Mouse (Mus musculus): ENCODE measurements around the gene Nup210.
"Not testable (repeated sequence)": the region's sequence is repeated elsewhere in the genome, so short reads cannot be mapped to it uniquely, and the experiment has no call there.

Gene Nup210

DNA sequence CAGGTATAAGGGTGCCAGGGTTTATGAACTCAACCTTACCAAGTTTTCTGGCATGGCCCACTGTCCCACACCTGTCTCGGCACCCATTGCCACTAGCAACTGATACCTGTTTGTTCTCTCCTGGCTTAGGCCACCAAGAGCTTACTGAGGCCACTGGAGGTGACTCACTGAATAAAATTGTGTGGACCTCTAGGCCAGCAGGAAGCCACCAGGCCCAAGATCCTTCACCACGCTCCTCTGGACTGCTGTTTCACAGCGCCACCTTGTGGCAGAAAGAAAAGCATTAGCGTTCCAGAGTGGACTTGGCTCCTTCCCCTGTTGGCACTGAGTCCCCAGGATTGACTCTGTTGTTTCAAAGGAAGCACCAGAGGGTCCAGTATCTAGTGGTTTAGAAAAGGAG, 23.2 kb upstream of the Nup210 start:
- peak; percentile 30 to 63 for DNase-seq (ENCODE audit: low spot score in 2 of 2)

DNA sequence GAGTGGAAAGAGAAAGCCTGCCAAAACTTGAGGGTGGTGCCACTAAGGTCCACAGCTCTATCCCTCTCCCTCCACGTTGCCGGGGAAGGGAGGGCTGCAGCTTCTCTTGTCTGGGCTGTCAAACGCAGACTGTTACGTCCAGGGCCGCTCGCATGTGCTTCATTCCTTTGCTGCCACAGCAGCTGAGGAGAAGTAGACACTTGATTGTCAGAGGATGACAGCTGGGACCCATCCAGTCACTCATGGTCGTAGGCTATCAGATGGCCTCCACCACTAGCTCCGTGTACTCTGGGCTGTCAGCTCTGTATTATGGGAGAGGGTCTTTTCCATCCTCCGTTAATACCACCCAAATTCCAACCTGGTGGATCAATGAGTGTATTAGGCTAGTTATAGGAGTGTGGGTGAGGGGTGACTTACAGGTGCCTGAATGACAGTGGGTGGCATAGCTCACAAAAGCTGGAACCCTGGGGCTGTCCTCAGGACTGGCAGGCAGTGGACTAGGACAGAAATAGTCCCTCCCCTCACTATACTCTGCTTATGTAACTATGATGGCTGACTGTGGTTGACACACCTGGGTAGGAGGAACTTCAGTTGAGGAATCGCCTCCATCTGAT, 20.8 kb upstream of the Nup210 start:
- no peak for DNase-seq (ENCODE audit: low spot score in 2 of 2)

DNA sequence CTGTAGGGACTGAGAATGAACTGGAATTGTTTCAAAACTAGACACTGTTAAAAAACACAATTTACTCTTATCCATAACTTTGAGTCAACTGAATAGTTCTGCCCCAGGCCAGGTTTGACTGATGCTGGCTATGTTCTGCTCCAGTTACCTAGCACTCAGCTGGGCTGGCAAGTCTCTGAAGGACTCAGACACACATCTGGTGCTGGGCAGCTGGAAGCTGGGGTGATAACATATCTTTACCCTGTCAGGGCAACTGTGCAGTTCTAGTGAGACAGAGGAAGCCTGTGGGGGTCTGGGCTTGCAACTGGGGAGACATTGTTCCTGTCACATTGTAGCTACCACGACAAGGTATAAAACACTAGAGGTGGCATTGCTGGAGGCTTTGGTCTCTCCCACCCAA, 14.2 kb upstream of the Nup210 start:
- no peak for DNase-seq (ENCODE audit: low spot score in 2 of 2)

DNA sequence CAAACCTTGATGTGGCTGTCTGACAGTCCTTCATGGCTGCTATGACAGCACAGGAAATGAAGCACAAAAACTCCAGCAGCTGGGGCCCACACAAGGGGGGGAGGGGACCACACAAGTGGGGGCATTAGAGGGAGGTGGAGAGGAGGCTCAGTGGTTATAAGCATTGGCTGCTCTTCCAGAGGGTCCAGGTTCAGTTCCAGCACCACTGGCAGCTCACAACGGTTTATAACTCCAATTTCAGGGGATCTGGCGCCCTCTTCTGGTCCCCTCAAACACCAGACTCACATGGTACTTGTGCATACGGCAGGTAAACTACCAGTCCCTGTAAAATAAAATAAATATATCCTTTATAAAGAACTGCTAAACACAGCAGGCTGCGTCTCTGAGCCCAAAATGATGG, 12.4 kb upstream of the Nup210 start:
- DNase-seq (ENCODE audit: low spot score in 2 of 2) = no peak

DNA sequence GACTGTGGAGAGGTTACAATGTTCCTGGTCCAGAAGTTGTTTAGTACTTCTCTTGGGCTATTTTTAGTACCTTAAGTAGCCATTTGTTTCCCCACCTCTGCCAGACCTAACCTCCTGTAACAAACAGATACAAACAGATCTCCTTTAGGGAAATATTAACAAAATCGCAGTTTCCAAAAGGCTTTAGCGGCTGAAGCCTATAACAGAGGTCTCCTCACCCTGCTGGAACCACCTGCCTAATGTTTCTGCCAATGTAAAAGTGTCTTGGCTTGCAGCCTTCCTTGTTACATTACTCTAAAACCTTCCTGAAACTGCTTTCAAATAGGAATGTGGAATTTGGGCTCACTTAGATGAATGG, 8.6 kb upstream of the Nup210 start:
- no peak for DNase-seq (ENCODE audit: low spot score in 2 of 2)

DNA sequence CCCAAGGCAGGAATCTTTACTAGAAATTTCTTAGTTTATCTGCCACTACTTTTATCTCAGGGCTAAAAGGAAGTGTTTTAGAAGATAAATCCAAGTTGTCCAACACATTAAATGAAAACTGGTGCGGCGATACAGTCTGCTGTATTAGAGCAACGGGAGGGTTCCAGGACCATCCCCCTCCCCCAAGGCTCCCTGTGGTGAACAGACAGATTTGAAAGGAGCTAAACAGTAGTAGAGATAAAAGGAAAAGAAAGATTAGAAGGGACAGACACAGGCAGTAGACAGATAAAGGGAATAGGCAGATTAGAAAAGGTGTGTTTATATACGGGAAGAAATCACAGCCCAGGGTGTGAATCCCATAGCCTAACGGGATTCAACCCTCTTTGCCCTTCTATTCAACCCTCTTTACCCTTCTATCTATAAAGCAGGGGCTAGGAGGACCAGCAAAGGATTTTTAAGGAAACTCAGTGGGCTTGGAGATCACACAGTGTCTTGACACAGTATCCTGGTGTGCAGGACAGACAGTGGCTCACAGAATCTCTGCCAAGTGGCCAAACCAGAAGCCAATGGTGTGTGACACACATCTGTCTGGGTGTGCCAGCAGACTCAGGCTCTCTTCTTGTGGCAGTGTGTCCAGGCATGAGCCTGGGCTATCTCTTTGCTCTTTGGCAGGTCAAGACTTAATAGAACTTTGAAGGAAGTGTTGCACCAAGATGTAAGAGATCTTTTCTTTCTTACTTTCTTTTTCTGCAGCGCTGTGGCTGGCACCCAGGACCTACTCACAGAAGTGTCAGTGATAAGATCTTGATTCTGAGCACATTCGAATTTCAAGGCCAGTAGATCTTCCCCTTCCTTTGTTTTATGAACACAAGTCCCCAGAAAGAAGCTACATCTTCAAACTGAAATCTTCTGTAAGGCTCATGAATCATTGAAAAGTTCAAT, 7.9 kb upstream of the Nup210 start:
- DNase-seq (ENCODE audit: low spot score in 2 of 2) = no peak

DNA sequence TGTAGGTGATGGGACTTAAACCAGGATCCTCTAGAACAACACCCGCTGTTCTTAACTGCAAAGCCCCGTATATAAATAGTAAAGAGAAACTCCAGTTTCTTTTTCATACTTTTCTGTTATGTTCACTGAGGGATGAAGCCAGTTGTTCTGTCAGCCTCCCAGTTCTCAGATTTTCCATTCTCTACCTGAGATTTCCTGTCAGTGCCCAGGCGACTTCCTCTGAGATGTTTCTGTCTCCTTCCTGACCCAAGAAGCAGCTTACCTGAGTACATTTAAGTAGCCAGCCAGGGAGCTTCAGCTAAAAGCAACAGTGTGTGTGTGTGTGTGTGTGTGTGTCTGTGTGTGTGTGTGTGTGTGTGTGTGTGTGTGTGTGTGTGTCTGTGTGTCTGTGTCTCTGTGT, 6.8 kb upstream of the Nup210 start:
- DNase-seq (ENCODE audit: low spot score in 2 of 2) = no peak

DNA sequence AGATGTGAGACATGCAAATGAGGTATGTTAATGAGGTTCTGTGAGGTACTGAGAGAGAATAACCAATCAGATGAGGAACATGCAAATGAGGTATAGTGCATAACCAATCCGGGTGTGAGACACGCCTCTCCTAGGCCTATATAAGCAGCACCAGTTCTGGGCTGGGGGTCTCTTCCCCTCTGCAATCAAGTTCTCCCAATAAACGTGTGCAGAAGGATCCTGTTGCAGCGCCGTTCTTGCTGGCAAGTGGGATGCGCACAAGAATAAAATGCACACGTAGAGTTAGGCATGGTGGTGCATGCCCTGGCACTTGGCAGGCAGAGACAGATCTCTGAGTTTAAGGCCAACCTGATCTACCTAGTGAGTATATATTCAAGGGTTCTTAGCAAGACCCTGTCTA, 4.5 kb upstream of the Nup210 start:
- not testable (repeated sequence) for DNase-seq (ENCODE audit: low spot score in 2 of 2)

DNA sequence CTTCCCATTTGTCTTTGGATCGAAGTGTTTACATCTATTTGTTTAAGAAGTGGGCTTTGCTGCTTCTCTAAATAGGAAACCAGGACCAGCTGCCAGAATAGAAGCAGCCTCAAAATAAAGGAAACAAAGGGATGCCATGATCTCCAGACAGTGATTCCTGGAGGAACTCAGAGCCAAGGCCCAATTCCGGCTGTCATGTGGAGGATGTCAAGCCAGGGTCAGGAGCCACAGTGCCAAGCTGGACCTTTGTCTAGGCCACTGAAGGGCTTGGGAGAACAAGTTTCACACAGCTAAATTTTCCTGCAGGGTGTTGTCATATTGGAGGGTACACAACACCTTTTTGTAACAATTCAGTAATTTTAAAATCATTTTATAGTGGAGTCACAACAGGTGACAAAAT, 3.6 kb upstream of the Nup210 start:
- DNase-seq (ENCODE audit: low spot score in 2 of 2) = no peak

DNA sequence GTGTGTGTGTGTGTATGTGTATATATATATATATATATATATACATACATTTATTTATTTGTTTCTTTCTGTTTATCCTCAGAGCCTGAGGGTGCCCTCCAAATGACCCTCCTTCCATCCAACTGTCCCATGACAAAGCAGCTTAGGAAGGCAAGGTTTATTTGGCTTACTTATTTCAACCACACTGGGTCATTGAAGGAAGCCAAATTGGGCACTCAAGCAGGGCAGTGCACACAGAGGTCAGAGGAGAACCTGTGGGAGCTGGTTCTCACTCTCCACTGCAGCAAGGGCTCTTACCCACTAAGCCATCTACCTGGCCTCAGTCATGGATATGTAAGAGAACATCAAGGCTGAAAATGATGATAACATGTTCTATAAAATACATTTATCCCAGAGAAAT, 1.9 kb upstream of the Nup210 start:
- no peak for DNase-seq (ENCODE audit: low spot score in 2 of 2)

DNA sequence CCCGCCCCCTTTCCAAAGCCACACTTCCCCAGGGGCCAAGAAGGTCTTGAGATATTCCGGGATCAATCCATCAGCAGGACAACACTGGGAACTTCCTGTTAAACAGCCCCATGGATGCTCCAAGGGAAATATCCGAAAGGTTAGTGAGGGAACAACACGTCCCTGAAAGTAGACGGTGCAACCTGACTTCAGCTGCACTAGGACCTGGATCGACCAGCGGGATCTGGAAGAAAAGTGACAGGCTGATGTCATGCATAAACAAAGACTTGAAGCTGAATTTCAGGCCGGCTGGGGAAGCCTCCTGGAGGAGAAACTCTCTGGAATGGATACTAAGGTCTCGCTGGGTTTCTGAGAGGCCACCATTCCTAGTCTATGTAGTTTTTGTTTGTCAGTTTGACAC, 520 bp upstream of the Nup210 start:
- peak in 1 of 2 experiments; percentile 3 for DNase-seq (ENCODE audit: low spot score in 2 of 2)

DNA sequence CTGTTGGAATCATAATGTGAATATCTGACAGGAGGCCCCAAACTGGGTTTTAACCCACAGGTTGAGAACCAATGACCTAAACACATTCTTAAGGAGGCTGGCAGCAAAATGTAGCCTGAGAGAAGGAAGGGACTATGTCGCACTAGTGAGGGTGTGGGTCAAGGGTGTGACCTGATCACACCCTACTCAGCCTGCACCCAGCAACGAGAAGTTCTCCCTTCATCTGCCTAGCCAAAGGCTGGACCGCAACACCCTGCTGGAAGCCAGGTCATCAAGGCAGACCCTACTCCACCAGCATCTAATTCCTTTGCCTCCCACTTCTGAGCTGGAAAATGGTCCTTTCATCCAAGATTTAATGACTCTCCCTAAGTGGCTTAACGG, 776 bp downstream of the Nup210 start:
- DNase-seq (ENCODE audit: low spot score in 2 of 2) = no peak

DNA sequence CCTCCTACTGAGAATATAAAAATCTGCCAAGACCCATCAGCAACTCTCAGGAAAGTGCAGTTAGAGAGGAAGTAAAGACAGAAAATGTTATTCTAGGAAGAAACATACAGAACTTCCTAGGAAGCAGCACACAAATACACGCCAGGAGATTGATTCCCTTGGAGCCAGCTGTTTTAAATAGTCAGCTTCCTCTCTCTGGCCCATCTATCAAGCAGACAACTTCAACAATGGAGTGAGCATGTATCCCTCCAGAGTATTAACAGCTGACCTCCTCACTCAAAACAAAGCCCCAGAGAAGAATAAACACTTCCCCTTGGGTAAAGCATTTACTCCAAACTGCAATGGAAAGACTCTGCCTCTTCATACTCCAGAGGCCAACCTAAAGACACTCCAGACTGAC, 1.5 kb downstream of the Nup210 start:
- DNase-seq (ENCODE audit: low spot score in 2 of 2) = no peak

DNA sequence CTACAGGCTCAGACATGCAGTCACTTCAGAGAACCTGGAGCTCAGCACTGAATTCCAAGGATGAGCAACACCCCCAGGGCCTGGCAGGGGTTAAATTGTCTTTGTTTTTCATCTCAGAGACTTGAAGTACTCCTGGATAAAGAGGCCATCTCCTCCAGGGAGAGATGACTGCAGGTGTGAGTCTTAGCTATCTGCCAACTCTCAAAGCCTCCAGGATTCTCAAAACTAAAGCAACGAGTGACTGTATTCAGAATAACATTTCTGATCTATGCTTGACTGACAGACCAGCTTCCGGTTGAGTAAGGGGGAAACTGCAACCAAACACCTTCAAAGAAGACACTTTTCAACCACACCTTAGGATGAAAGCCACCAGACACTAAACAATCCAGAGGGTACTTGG, 1.9 kb downstream of the Nup210 start:
- DNase-seq (ENCODE audit: low spot score in 2 of 2) = no peak

DNA sequence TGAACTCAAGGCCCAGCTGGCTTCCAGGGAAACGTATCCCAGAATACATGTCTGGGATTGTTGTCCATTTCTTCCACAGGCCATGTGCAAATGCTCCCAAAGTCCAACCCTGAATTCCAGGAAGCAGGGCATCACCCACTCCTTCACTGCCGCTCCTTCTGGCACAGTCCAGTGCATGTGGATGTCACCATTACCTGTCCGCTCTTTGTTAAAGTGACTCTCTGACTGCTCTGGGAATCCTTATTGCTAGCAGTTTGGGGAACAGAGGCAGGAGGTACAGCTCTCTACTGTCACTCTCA, 4.7 kb downstream of the Nup210 start:
- no peak for DNase-seq (ENCODE audit: low spot score in 2 of 2)

DNA sequence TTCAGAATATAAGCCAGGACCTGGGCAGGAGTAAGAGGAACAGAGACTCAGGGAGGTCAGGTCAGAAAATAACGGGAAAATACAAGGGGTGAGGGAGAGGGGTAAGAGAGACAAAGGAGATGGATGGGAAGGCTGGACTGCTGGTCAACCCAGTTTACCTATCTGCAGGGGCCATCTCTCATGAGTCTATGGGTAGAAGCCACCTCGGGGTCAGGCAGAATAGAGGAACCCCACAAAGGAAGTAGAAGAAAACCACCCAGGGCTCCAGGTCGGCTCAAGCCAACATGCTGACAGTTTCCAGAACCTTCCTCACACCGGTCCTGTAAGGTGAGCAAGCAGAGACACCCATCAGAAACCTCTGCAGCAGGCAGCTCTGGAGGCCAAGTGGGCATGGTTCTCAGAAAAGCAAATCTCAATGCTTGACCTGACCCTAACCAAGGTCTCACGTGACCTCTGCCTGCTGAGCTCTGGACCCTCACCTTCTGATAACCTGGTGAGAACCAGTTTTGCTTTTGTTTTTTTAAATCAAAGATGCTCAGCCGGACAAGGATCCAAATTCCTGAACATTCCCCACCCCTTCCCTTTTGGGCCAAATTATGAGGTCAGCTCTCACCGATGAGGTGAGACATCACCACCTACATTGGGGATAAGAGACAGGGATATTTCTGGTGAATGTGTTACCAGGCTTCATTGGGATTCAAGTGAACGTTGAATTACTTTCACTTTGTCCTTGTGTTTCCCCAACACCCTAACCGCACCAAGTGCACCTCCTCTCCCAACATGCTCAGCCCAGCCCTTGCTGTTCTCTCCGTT, 5.3 kb downstream of the Nup210 start:
- DNase-seq (ENCODE audit: low spot score in 2 of 2) = no peak

DNA sequence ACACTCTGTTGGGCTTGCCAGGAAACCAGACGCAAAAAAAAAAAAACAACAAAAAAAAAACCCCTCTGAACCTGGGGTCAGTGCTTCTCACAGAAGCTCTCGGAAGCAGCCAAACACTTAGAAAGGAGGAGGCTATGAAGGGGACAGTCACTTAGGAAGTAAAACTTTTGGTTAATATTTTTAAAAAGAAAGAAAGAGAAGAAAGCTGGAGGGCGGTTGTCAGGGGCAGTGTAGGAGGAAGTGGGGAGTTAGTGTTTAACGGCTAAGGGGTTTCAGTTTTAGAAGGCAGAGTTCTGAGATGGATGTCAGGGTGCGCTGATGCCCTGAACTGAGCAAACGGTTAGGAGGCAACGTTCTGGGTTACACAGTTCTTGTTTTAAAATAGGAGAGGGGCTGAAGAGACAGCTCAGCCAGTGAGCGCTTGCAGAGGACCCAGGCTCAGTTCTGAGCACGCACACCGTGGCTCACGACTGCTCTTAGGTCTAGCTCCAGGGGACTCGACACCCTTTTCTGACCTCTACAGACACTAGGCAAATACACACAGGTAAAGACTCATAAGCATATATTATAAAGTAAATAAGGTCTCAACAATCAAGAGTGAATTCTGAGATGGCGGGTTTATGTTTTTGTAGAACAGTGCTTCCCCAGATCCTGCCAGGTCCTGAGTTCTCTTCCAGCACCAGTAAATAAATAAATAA, 6.2 kb downstream of the Nup210 start:
- DNase-seq (ENCODE audit: low spot score in 2 of 2) = no peak

DNA sequence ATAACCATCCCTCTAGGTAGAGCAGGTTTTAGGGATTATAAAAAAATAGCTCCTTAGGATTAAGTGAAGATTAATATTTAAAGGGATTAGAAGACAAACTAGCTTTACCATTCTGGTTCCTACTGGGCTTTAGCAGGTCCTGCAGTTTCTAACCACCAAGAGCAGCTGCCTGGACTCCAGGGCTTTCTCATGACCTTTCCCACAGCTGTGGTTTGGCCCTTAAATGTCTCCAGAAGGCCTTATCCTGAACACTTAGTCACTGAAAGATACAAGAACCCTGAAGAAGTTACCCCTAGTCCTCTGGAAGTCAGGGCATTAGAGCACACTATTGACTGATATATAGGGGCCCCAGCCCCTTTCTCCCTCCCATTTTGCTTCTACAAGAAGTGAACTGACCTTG, 7.1 kb downstream of the Nup210 start:
- DNase-seq (ENCODE audit: low spot score in 2 of 2) = no peak

DNA sequence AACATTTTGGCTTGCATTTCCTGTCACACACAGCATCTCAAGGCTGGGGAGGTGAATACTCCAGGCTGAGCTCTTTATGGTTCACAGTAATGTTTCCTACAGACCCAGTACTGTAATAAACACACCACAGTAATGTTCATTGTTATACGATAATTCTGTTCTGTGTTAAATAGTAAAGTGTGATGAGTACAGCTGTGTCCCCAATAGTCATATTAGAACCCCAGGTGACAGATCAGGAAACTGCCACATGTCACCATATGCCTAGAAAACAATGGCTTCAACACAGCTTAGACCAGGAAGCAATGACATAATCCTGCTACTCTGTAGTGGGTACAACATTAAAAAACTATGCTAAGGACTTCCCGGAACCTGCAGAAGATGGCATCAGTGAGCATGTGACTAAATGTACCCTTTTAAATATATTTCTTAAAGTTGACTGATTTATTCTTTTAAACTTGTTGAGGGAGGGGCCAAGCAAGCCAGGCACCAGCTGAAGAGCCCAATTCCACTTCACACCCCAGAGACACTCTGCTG, 7.6 kb downstream of the Nup210 start:
- DNase-seq (ENCODE audit: low spot score in 2 of 2) = no peak

DNA sequence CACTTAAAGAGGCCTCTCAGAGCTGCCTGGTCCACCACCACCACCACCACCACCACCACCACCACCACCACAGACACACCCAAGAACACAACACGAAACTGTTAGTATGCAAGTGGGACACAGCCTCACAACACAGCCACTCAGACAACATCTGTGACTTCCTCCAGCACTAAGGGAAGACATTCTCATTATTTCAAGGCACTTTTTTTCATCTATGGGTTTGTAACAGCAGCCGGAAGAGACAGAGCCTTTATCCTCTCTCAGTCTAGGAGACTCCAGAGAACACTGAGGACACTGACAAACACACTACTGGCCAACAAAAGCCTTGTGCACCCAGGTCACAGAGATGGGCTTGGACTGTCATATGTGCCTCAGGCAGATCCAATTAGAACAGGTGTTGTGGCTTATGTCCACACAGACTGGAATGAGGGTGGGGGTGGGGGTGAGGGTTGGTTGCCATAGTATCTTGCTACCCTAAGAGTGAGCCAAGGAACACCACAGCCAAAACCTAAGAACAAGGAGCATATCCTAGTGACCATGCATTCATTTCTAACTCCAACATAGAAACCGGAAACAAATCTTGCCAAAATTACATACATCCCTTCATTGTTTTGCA, 8.2 kb downstream of the Nup210 start:
- no peak for DNase-seq (ENCODE audit: low spot score in 2 of 2)

DNA sequence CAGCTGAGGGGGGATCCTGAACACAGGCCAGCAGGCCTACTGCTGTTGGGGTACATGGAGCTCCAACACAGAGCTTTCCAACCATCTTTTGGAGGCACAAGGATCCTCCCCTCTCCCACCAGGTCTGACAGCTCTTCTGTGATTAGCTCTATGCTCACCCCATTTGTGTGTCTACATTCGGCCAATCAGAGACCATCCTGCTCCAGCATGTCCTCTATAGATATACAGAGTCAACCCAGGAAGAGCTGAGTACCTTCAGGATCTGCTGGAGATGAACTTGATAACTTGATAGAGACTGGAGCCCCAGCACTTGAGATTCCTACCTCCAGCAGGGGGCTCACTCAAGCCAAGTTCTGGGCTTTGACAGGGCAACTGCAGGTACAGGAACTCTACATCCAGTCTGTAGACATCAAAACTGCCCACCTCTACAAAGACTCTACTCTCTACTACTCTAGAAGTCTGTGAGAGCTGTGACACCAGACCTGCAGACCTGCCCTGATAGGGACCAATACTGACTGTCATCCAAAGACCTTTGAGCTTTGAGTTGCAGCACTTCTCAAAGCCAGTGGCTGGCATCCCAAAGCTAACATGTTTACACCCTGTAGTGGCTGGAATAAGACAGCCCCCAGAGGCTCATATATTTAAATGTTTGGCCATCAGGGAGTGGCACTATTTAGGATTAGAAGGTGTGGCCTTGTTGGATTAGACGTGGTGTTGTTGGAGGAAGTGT, 11.1 kb downstream of the Nup210 start:
- DNase-seq (ENCODE audit: low spot score in 2 of 2) = no peak

Measured in urinary bladder, postnatal 36 days (tissue).